Mouse (Mus musculus): ENCODE data around the gene Cuedc1. TPM values are rescaled to one million over a fixed set of nuclear protein-coding genes. Genes with fewer than 3 reads are reported as not detected.
A peak's percentile ranks its signal among the peaks of the same experiment; 100 is the strongest.

Gene Cuedc1
- polyA plus RNA-seq, 1 experiment = 53.2 TPM

DNA sequence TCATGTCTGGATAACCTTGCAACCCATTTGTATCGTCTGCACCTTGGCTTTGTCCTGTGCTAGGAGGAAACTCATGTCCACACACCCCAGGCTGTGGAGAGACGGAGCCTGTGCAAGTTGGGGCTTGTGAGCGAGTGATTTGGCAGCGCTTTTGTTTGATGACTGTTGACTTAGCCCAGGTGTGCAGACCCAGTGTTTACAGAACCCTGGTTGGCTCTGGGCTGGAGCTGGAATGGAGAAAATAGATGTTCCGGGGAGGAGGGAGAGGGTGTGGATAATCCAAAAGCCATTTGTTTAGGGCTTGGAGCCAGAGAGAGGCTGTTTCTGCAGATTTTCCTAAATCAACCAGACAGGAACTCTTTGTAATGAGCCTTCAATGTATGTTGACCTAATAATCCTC is 56.0 kb downstream of the Cuedc1 start:
- TF ChIP-seq CTCF (IDR thresholded peaks at IDR 0.05; ENCODE audit: borderline replicate concordance, extremely low read depth, insufficient read depth, insufficient read length) = no peak
- no peak for TF ChIP-seq POLR2A (IDR thresholded peaks at IDR 0.05; ENCODE audit: borderline replicate concordance, extremely low read depth, insufficient read depth, insufficient read length, poor library complexity, severe bottlenecking)
- DNase-seq (ENCODE audit: low read depth) = no peak

GRCm38 (mm10) chr11:88154500-88154899 is 56.6 kb downstream of the Cuedc1 start:
- TF ChIP-seq POLR2A (IDR thresholded peaks at IDR 0.05; ENCODE audit: borderline replicate concordance, extremely low read depth, insufficient read depth, insufficient read length, poor library complexity, severe bottlenecking) = no peak
- no peak for TF ChIP-seq CTCF (IDR thresholded peaks at IDR 0.05; ENCODE audit: borderline replicate concordance, extremely low read depth, insufficient read depth, insufficient read length)
- no peak for DNase-seq (ENCODE audit: low read depth)

DNA sequence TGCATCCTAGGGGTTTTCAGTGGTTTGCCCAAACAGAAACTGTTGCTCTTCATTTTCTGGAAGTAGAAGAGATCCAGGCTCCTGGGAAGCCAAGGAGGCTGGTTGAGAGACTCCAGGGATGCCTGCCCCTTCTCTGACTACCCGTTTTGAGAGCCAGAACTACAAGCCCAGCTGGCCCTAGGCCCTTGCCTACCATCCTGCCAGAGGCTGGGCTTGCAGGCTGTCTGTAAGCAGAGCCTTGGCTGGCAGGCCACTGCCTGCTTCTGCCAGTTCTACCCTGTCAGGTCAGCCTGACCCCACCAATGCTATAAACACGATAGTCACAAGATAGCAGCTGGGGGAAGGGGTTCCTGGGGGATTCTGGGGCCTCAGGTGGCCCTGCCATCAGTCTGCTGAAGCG is 57.6 kb downstream of the Cuedc1 start:
- peak; percentile 39 for DNase-seq (ENCODE audit: low read depth)
- TF ChIP-seq CTCF (IDR thresholded peaks at IDR 0.05; ENCODE audit: borderline replicate concordance, extremely low read depth, insufficient read depth, insufficient read length) (no peak), POLR2A (IDR thresholded peaks at IDR 0.05; ENCODE audit: borderline replicate concordance, extremely low read depth, insufficient read depth, insufficient read length, poor library complexity, severe bottlenecking) (no peak)

GRCm38 (mm10) chr11:88155998-88156397 is 58.1 kb downstream of the Cuedc1 start:
- TF ChIP-seq POLR2A (IDR thresholded peaks at IDR 0.05; ENCODE audit: borderline replicate concordance, extremely low read depth, insufficient read depth, insufficient read length, poor library complexity, severe bottlenecking) (no peak), CTCF (IDR thresholded peaks at IDR 0.05; ENCODE audit: borderline replicate concordance, extremely low read depth, insufficient read depth, insufficient read length) (no peak)
- no peak for DNase-seq (ENCODE audit: low read depth)

GRCm38 (mm10) chr11:88156403-88156802 is 58.5 kb downstream of the Cuedc1 start:
- TF ChIP-seq CTCF (IDR thresholded peaks at IDR 0.05; ENCODE audit: borderline replicate concordance, extremely low read depth, insufficient read depth, insufficient read length) = no peak
- no peak for TF ChIP-seq POLR2A (IDR thresholded peaks at IDR 0.05; ENCODE audit: borderline replicate concordance, extremely low read depth, insufficient read depth, insufficient read length, poor library complexity, severe bottlenecking)
- no peak for DNase-seq (ENCODE audit: low read depth)

DNA sequence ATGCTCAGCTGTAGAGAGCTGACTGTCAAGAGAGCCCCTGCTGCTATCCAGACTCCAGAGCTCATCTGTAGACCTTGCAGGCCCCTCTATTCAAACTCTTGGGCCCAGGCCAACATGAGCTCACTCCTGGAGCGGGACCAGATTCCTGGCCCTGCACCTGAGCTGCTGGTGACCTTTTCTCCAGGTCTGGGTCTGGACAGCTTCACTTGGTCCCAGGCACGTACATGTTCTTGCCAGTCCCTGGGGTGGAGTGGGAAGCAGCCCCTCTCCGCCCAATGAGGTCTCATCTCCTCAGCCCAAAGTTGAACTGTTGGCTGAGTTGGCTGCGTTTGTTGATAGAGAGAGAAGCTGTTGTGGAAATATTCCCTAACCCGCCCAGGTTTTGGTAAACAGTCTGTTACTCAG is 61.0 kb downstream of the Cuedc1 start:
- peak; percentile 56 for DNase-seq (ENCODE audit: low read depth)
- no peak for TF ChIP-seq CTCF (IDR thresholded peaks at IDR 0.05; ENCODE audit: borderline replicate concordance, extremely low read depth, insufficient read depth, insufficient read length)
- TF ChIP-seq POLR2A (IDR thresholded peaks at IDR 0.05; ENCODE audit: borderline replicate concordance, extremely low read depth, insufficient read depth, insufficient read length, poor library complexity, severe bottlenecking) = no peak

GRCm38 (mm10) chr11:88159389-88159788 is 61.5 kb downstream of the Cuedc1 start:
- TF ChIP-seq POLR2A (IDR thresholded peaks at IDR 0.05; ENCODE audit: borderline replicate concordance, extremely low read depth, insufficient read depth, insufficient read length, poor library complexity, severe bottlenecking) (no peak), CTCF (IDR thresholded peaks at IDR 0.05; ENCODE audit: borderline replicate concordance, extremely low read depth, insufficient read depth, insufficient read length) (no peak)
- no peak for DNase-seq (ENCODE audit: low read depth)

DNA sequence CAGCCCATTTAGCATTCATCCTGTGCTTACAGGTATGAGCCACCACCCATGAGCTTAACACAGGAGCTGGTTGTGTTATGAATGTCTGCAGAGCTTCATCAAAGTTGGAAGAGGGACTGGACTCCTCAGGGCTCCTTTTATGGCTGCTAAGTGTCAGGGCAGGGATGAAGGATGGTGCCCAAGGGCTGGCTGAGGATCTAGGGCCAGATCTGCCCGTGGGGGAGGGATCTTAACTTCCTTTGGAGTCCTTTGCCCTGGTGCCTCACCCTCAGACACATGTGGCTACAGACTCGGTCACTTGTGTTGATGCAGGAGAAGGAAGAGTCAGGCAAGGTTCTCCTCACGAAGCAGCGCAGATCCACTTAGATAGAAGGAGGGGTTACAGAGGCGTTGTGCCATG is 62.5 kb downstream of the Cuedc1 start:
- no peak for DNase-seq (ENCODE audit: low read depth)
- TF ChIP-seq CTCF (IDR thresholded peaks at IDR 0.05; ENCODE audit: borderline replicate concordance, extremely low read depth, insufficient read depth, insufficient read length) (no peak), POLR2A (IDR thresholded peaks at IDR 0.05; ENCODE audit: borderline replicate concordance, extremely low read depth, insufficient read depth, insufficient read length, poor library complexity, severe bottlenecking) (no peak)

DNA sequence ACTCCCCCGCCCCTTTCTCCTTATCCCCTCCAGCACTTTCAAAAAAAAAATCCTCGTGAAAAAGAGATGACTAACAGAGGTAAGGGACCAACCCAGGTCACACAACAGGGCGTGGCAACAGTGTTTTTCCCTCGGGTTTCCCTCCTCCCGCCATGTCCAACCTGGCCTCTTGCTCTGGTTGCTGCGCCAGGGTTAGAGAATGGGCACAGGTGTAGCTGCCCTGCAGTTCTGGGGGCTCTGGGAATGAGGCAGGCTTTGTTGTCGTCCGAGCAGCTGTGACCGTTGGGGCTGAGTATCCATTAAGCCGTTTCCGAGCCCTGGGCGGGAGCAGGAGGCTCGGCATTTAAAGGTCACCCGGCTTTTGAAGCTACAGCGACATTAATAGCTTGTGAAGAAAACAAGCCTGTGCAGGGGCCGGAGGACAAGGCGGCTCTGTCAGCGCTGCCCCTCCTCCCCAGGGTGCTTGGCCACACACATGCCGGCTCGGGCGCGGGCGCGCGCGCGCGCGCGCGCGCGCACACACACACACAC is 63.3 kb downstream of the Cuedc1 start:
- peak; percentile 19; the same call in 1 of the 2 replicates for TF ChIP-seq POLR2A (IDR thresholded peaks at IDR 0.05; ENCODE audit: borderline replicate concordance, extremely low read depth, insufficient read depth, insufficient read length, poor library complexity, severe bottlenecking)
- TF ChIP-seq CTCF (IDR thresholded peaks at IDR 0.05; ENCODE audit: borderline replicate concordance, extremely low read depth, insufficient read depth, insufficient read length) = no peak
- peak; percentile 90 for DNase-seq (ENCODE audit: low read depth)

GRCm38 (mm10) chr11:88161651-88162362 is 63.9 kb downstream of the Cuedc1 start:
- DNase-seq (ENCODE audit: low read depth) = peak; percentile 90
- TF ChIP-seq POLR2A (IDR thresholded peaks at IDR 0.05; ENCODE audit: borderline replicate concordance, extremely low read depth, insufficient read depth, insufficient read length, poor library complexity, severe bottlenecking) (no peak), CTCF (IDR thresholded peaks at IDR 0.05; ENCODE audit: borderline replicate concordance, extremely low read depth, insufficient read depth, insufficient read length) (peak; percentile 85)

DNA sequence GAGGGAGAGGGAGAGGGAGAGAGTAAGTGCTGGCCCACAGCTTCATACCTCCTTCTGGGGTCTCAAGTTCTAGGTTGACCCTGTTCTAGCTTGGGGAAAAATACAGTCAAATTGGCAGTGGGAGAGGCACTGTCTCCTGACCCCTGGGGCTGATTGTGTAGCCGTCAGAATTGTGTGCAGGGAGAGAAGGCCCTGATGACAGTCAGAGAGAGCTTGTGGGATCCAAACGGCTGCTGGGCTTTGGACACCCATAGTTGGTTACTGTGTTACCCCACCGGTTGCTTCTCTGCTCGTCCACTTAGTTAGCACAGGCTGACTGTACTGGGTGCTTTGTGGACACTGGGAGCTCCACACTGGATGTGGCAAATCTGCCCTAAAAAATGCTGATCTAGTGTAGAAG is 64.9 kb downstream of the Cuedc1 start:
- no peak for DNase-seq (ENCODE audit: low read depth)
- no peak for TF ChIP-seq CTCF (IDR thresholded peaks at IDR 0.05; ENCODE audit: borderline replicate concordance, extremely low read depth, insufficient read depth, insufficient read length)
- no peak for TF ChIP-seq POLR2A (IDR thresholded peaks at IDR 0.05; ENCODE audit: borderline replicate concordance, extremely low read depth, insufficient read depth, insufficient read length, poor library complexity, severe bottlenecking)

DNA sequence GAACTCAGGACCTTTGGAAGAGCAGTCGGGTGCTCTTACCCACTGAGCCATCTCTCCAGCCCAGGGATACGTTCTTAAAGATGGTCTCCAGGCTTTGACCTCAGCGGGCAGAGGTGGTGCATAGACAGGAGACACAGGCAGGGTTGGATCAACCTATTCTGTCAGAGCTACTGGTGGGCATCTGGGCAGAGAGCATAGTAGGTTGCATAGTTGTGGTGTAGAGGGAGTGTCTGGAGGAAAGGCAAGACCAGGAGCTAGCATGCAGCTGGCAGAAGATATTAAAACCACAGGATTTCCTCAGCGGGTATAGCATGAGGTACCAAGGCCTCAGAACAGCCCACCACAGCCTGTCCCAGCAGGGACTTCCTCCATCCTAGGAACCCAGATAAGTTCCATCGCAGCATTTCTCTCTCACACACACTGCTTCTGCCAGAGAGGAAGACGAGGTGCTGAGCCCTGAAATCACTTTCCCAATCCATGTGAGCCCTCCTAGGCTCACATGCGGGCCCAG is 66.4 kb downstream of the Cuedc1 start:
- no peak for DNase-seq (ENCODE audit: low read depth)
- TF ChIP-seq POLR2A (IDR thresholded peaks at IDR 0.05; ENCODE audit: borderline replicate concordance, extremely low read depth, insufficient read depth, insufficient read length, poor library complexity, severe bottlenecking) = no peak
- TF ChIP-seq CTCF (IDR thresholded peaks at IDR 0.05; ENCODE audit: borderline replicate concordance, extremely low read depth, insufficient read depth, insufficient read length) = no peak

Data from brain, embryonic 14.5 days (tissue).